Mouse (Mus musculus) kidney, postnatal 0 days (tissue): ENCODE results near the gene Osr1. TPM values are rescaled to one million over a fixed set of nuclear protein-coding genes. Genes with fewer than 3 reads are reported as not detected.

Experiments used
- ATAC-seq: fragments of 200-750 bp; cut with Nextera tagmentation; replicated peaks from 2 replicates; pipeline ENCODE4 v1.8.0; 2017; ENCODE audit warnings: low read depth, moderate number of reproducible peaks, moderate TSS enrichment, moderate library complexity; ENCODE audit not compliant: low FRiP score
- DNase-seq: peaks from one replicate; pipeline ENCODE4 v3.0.0-alpha.2; 2016; ENCODE audit warnings: low spot score
- H3K27ac ChIP-seq: fragments of 300-500 bp; sonication (generic); 2 replicates; pipeline ENCODE4 v1.5.1; 2014; ENCODE audit warnings: mild to moderate bottlenecking
- H3K27me3 ChIP-seq: fragments of 300-500 bp; sonication (generic); 2 replicates; pipeline ENCODE4 v1.6.1; 2014; ENCODE audit warnings: low read length, mixed read lengths; ENCODE audit not compliant: insufficient read depth
- H3K36me3 ChIP-seq: fragments of 300-500 bp; sonication (generic); 2 replicates; pipeline ENCODE4 v1.6.1; 2014; ENCODE audit warnings: low read length, mixed read lengths; ENCODE audit not compliant: insufficient read depth
- H3K4me1 ChIP-seq: fragments of 300-500 bp; sonication (generic); replicated peaks from 2 replicates; pipeline ENCODE4 v1.6.1; 2014; ENCODE audit warnings: antibody characterized with exemption, low read length, mixed read lengths; ENCODE audit not compliant: insufficient read depth
- H3K4me2 ChIP-seq: fragments of 300-500 bp; sonication (generic); 2 replicates; pipeline ENCODE4 v1.6.1; 2014; ENCODE audit warnings: mild to moderate bottlenecking, low read length, moderate library complexity, mixed read lengths
- H3K4me3 ChIP-seq: fragments of 300-500 bp; sonication (generic); replicated peaks from 2 replicates; pipeline ENCODE4 v1.5.1; 2014; ENCODE audit warnings: low read depth, low read length
- H3K9ac ChIP-seq: fragments of 300-500 bp; sonication (generic); 2 replicates; pipeline ENCODE4 v1.6.1; 2014; ENCODE audit warnings: low read depth, low read length
- H3K9me3 ChIP-seq: fragments of 300-500 bp; sonication (generic); replicated peaks from 2 replicates; pipeline ENCODE4 v1.6.1; 2016; ENCODE audit warnings: low read length, inconsistent platforms, mixed read lengths
- CTCF ChIP-seq: IDR thresholded peaks from 2 replicates; pipeline ENCODE4 v1.5.1; 2016; ENCODE audit warnings: antibody characterized with exemption, low read depth, mild to moderate bottlenecking, moderate library complexity
- WGBS: fragments of 180-500 bp; shearing (Covaris S2); extraction: QIAGEN DNeasy Blood & Tissue Kit; methylation state at CpG from one replicate; pipeline ENCODE4 v1.1.7; 2014; 5-methylcytosine and 5-hydroxymethylcytosine counted together
- polyA plus RNA-seq: library from polyadenylated mRNA; unstranded; fragments of >200 nt; fragmentation: Nextera tagmentation; extraction: Ambion mirVana; gene quantifications from 2 replicates; pipeline ENCODE4 v1.2.1, GENCODE M21; 2015

Gene Osr1
- polyA plus RNA-seq, 1 experiment from 2014 or later: 12.1 TPM

DNA sequence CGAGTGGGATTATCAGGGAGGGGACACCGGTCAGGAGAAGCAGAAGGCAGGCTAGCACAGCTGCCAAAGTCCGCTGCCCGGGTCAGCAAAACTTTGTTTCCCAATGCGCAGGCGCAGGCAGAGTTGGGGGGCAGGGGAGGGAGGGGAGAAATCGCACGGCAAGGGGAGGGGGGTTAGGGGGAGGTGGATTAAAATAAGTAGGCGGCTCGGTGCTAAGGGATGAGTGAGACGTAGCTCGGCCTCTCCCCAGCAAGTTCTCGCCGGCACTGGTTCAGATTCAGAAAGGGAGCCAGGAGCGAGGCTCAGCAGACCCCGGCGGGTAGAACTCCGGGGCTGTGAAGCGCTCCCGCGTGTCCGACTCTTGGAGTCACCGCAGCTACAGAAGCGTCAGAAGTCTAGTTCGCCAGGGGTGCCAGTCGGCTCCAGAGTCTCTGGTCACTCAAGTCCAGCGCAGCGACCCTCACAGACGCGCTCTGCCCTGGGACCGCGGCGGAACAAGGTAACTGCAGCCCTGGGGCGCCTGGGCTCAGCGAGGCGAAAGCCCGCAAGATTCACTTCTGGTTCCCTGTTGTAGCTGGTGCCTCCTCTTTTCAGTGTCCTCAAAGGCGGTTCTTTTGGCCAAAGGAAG, 4.4 kb downstream of the Osr1 start:
- H3K4me2 ChIP-seq: peak overlapping the region; percentile 62
- peak overlapping the region; percentile 39 for H3K4me3 ChIP-seq
- H3K27ac ChIP-seq: no peak overlapping the region
- peak; percentile 70 for ATAC-seq
- peak overlapping the region; percentile 20; the same call in 1 of the 2 replicates for H3K9ac ChIP-seq
- no peaks in the 10 kb centered on the region for H3K9me3 ChIP-seq
- DNase-seq: peak; percentile 70
- peak; percentile 26; the same call in 1 of the 2 replicates for TF ChIP-seq CTCF
- 0% methylated on average over 36 of the region's 38 CpGs for WGBS
- peaks cover 3% of the 10 kb centered on the region; the same call in 1 of the 2 replicates for H3K4me1 ChIP-seq
- H3K27me3 ChIP-seq: peaks cover 62% of the 10 kb centered on the region
- H3K36me3 ChIP-seq: no peaks in the 10 kb centered on the region

DNA sequence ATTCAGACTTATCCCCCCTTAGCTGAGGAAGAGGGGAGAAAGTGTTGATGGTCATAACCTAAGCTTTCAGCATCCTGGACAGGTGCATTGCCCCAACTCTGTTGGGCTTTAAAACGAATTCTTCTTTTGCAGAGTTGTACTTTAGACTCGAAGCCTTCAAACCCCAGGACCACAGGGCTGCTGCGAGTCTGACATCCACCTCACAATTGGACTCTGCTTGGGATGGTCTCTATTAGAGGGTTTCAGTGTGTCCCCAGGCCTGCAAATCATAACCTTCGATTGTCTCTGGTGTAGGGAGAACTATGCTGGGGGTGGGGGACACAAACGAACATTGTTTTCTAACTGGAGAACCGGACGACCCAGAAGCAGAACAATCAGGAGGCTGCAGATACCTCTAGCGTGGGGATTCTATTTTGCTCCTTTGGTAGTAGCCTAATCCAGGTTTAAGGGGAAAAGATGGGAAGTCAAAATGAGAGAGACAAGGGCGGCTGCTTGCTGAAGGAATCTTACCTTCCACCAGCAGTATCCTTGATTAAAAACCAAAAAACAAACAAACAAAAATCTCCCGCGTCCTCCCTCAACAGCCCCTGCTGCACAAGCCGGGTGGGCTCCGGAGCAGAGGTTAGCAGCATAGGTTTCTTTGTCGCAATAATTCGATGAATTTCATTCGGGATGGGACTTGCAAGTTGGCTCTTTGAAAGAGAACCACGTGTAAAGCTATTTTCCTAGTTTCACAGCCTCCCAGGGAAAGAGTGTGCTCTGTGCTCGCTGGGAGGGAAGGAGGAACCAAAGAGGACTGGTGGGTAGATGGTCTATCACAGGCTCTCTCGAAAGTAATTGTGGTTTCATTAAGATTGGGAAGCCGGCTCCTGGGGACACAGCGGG, 5.5 kb downstream of the Osr1 start:
- Histone ChIP-seq H3K9ac (no peak overlapping the region), H3K36me3 (no peaks in the 10 kb centered on the region), H3K4me2 (peak overlapping the region; percentile 62), H3K9me3 (no peaks in the 10 kb centered on the region), H3K4me1 (peaks cover 8% of the 10 kb centered on the region; the same call in 1 of the 2 replicates), H3K27ac (no peak overlapping the region), H3K4me3 (peak overlapping the region; percentile 39), H3K27me3 (peaks cover 71% of the 10 kb centered on the region)
- DNase-seq (peak; percentile 26), ATAC-seq (no peak)
- no peak for TF ChIP-seq CTCF
- 9% methylated on average over 21 of the region's 21 CpGs for WGBS

- TF ChIP-seq CTCF: no peak
- DNase-seq (peak; percentile 24), ATAC-seq (no peak)
- Histone ChIP-seq H3K9ac (no peak overlapping the region), H3K36me3 (no peaks in the 10 kb centered on the region), H3K4me3 (peak overlapping the region; percentile 39), H3K4me2 (peak overlapping the region; percentile 62), H3K27me3 (peaks cover 71% of the 10 kb centered on the region), H3K9me3 (no peaks in the 10 kb centered on the region), H3K27ac (no peak overlapping the region), H3K4me1 (peaks cover 10% of the 10 kb centered on the region; the same call in 1 of the 2 replicates)
- WGBS: 10% methylated on average over 18 of the region's 18 CpGs
These were observed 6.2 kb downstream of the Osr1 start for GRCm38 (mm10) chr12:9576043-9576538.

DNA sequence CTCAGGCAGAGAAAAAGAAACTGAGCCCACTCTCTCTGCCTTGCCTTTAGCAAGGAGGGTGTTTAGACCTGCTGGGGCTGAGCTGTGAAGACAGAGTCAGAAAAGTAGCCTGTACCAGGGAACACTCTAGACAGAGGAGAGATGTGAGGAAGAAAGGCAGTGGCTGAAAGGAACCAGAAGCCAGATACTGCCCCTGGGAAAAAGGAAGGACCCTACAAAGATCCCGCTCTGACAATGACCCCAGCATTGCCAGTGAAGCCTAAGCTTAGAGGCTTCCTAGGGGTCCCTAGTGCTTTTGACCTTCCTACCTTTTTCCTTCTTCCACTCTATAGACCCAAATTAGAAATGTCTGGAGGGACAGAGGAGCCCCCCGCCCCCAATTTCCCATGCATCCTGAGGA, 7.7 kb downstream of the Osr1 start:
- TF ChIP-seq CTCF: no peak
- H3K36me3 ChIP-seq: no peaks in the 10 kb centered on the region
- no peak overlapping the region for H3K27ac ChIP-seq
- H3K27me3 ChIP-seq: peaks cover 78% of the 10 kb centered on the region
- no peak overlapping the region for H3K4me3 ChIP-seq
- WGBS: 47% methylated on average over 2 of the region's 2 CpGs
- DNase-seq (no peak), ATAC-seq (no peak)
- H3K4me2 ChIP-seq: no peak overlapping the region
- H3K4me1 ChIP-seq: peaks cover 10% of the 10 kb centered on the region; the same call in 1 of the 2 replicates
- no peaks in the 10 kb centered on the region for H3K9me3 ChIP-seq
- no peak overlapping the region for H3K9ac ChIP-seq

- no peaks in the 10 kb centered on the region for H3K9me3 ChIP-seq
- H3K27me3 ChIP-seq: peaks cover 79% of the 10 kb centered on the region
- no peak overlapping the region for H3K4me2 ChIP-seq
- 44% methylated on average over 4 of the region's 4 CpGs for WGBS
- no peak for TF ChIP-seq CTCF
- peaks cover 10% of the 10 kb centered on the region; the same call in 1 of the 2 replicates for H3K4me1 ChIP-seq
- DNase-seq (no peak), ATAC-seq (no peak)
- no peak overlapping the region for H3K9ac ChIP-seq
- H3K4me3 ChIP-seq: no peak overlapping the region
- H3K27ac ChIP-seq: no peak overlapping the region
- no peaks in the 10 kb centered on the region for H3K36me3 ChIP-seq
These were observed 8.7 kb downstream of the Osr1 start for GRCm38 (mm10) chr12:9578591-9578990.
